Mouse (Mus musculus) heart, postnatal 0 days (tissue): ENCODE measurements around the gene Atoh1.

Experiments used
- CTCF ChIP-seq: IDR thresholded peaks from 2 replicates; pipeline ENCODE4 v1.5.1; 2016; ENCODE audit warnings: antibody characterized with exemption, control low read depth, low read depth
- EP300 ChIP-seq: IDR thresholded peaks from 2 replicates; pipeline ENCODE4 v1.6.1; 2016; ENCODE audit warnings: antibody characterized with exemption, low read depth

- no peak for TF ChIP-seq EP300
- TF ChIP-seq CTCF, result no peak
Observed at GRCm38 (mm10) chr6:64773430-64773829, 44.5 kb downstream of the Atoh1 start.
